Mouse (Mus musculus) heart, embryonic 15.5 days (tissue): Measurements from ENCODE around the gene Mia3. TPM values are rescaled to one million over a fixed set of nuclear protein-coding genes. Genes with fewer than 3 reads are reported as not detected.
A peak's percentile ranks its signal among the peaks of the same experiment; 100 is the strongest.
"Not testable (repeated sequence)": the region's sequence is repeated elsewhere in the genome, so short reads cannot be mapped to it uniquely, and the experiment has no call there.

Experiments
- ATAC-seq: fragments of 200-750 bp; cut with Nextera tagmentation; replicated peaks from 2 replicates; pipeline ENCODE4 v1.8.0; 2017; ENCODE audit warnings: low read depth, moderate TSS enrichment; ENCODE audit not compliant: insufficient number of reproducible peaks, insufficient read depth, low FRiP score
- H3K27ac ChIP-seq: fragments of 300-500 bp; sonication (generic); 2 replicates; pipeline ENCODE4 v1.5.1; 2015; ENCODE audit warnings: mild to moderate bottlenecking, inconsistent platforms
- H3K27me3 ChIP-seq: fragments of 300-500 bp; sonication (generic); 2 replicates; pipeline ENCODE4 v1.6.1; 2015; ENCODE audit warnings: inconsistent platforms
- H3K36me3 ChIP-seq: fragments of 300-500 bp; sonication (generic); 2 replicates; pipeline ENCODE4 v1.6.1; 2015; ENCODE audit warnings: mild to moderate bottlenecking, inconsistent platforms
- H3K4me1 ChIP-seq: fragments of 300-500 bp; sonication (generic); replicated peaks from 2 replicates; pipeline ENCODE4 v1.6.1; 2015; ENCODE audit warnings: inconsistent platforms
- H3K4me2 ChIP-seq: fragments of 300-500 bp; sonication (generic); 2 replicates; pipeline ENCODE4 v1.6.1; 2015; ENCODE audit warnings: inconsistent platforms, mild to moderate bottlenecking, moderate library complexity
- H3K4me3 ChIP-seq: fragments of 300-500 bp; sonication (generic); 2 replicates; pipeline ENCODE4 v1.5.1; 2015; ENCODE audit warnings: mild to moderate bottlenecking, inconsistent platforms
- H3K9ac ChIP-seq: fragments of 300-500 bp; sonication (generic); 2 replicates; pipeline ENCODE4 v1.6.1; 2015; ENCODE audit warnings: mild to moderate bottlenecking, inconsistent platforms
- H3K9me3 ChIP-seq: fragments of 300-500 bp; sonication (generic); replicated peaks from 2 replicates; pipeline ENCODE4 v1.6.1; 2016; ENCODE audit warnings: inconsistent platforms
- WGBS: fragments of 180-500 bp; shearing (Covaris S2); methylation state at CpG from one replicate; pipeline ENCODE4 v1.1.7; 2015; ENCODE audit warnings: mixed read lengths; 5-methylcytosine and 5-hydroxymethylcytosine counted together
- polyA plus RNA-seq: library from polyadenylated mRNA; unstranded; fragments of >200 nt; fragmentation: Nextera tagmentation; extraction: Ambion mirVana; gene quantifications from 2 replicates; pipeline ENCODE4 v1.2.1, GENCODE M21; 2015

The Mia3 gene
- polyA plus RNA-seq, 1 experiment from 2014 or later, result 65.2 TPM

DNA sequence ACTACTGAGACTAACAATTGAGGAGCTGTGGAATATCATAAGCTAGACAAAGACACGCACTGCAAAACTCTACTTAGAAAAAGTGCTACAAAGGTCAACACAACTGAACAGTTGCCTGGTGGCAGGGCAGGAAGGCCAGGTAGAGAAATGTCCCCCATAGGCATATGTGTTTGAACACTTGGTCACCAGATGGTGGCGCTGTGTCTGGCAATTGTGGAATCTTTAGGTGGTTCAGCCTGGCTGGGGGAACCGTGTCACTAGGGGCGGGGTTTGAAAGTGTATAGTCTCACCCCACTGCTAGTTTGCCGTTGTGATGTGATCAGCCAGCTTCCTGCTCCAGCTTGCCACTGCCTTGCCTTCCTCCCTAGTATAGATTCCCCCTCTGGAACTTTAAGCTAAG, 5.4 kb upstream of the Mia3 start:
- Histone ChIP-seq H3K4me2 (no peak overlapping the region), H3K4me3 (no peak overlapping the region), H3K27me3 (no peaks in the 10 kb centered on the region), H3K4me1 (0 out of 2 replicates have a peak, but pooled peaks cover 4% of the 10 kb centered on the region), H3K36me3 (no peaks in the 10 kb centered on the region), H3K9me3 (no peaks in the 10 kb centered on the region), H3K9ac (no peak overlapping the region), H3K27ac (no peak overlapping the region)
- ATAC-seq, result no peak
- WGBS, result 68% methylated on average over 5 of the region's 5 CpGs

DNA sequence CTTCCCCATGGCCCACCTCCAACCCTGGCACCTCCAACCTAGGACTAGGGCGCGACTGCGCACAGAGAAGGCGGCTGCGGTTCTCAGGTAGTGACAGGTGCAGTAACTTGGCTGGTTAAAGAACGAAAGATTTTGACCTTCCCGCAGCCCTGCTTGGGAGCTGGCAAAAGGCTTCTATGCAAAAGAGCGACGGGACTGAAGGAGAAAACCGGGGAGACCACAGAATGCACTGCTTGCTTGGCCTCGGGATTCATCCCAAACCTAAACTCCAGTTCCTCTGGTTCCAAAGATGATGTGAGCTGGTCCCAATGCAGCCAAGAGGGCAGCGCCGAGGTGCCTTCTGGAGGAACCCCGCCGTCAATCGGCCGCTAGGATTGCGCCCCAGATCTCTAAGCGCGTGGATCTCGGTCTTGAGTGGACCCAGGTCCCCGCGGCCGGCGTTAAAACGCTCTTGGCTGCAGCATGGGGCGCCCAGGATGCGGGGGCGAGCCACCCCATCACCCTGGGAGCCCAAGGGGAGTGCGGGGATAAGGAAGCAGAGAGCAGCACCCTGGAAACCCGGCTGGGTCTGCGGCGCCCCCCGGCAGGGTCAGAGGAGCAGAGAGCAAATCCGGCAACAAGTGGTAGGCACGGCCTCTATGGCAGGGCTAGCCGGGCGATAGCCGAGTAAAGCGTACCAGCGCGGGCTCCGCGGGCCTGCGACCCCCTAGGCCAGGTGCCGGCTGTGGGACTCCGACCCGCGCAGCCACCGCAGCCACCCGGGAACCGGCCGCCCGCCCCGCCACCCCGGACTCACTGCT, 552 bp downstream of the Mia3 start:
- Histone ChIP-seq H3K36me3 (peaks cover 19% of the 10 kb centered on the region), H3K4me1 (peaks cover 15% of the 10 kb centered on the region), H3K9ac (peak overlapping the region; percentile 91), H3K9me3 (no peaks in the 10 kb centered on the region), H3K27me3 (no peaks in the 10 kb centered on the region), H3K4me2 (peak overlapping the region; percentile 76), H3K4me3 (peak overlapping the region; percentile 92), H3K27ac (peak overlapping the region; percentile 66)
- peak; percentile 54 for ATAC-seq
- 2% methylated on average over 56 of the region's 56 CpGs for WGBS

DNA sequence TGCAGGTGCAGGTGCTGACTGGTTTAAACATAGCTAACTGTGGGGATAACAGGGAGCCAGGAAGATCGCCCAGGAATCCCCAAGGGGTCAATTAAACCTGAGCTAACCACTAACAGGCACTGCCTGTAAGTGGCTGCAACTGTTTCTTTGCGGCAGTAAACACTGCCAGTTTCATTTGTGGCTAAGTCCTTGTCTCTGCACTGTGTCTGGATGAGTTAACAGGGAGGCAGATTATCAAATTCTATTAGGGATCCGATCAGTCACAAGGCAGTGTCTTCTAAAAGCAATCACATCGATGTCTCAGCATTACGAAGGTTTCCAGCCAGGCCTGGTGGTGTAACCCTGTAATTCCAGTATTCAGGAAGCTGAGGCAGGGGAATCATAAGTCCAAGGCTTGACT, 3.0 kb downstream of the Mia3 start:
- ATAC-seq, result no peak
- H3K4me2 ChIP-seq, result no peak overlapping the region
- peaks cover 30% of the 10 kb centered on the region for H3K36me3 ChIP-seq
- 89% methylated on average over 5 of the region's 5 CpGs for WGBS
- H3K4me3 ChIP-seq, result no peak overlapping the region
- H3K27me3 ChIP-seq, result no peaks in the 10 kb centered on the region
- H3K27ac ChIP-seq, result no peak overlapping the region
- H3K9me3 ChIP-seq, result no peaks in the 10 kb centered on the region
- H3K9ac ChIP-seq, result no peak overlapping the region
- peaks cover 15% of the 10 kb centered on the region for H3K4me1 ChIP-seq

DNA sequence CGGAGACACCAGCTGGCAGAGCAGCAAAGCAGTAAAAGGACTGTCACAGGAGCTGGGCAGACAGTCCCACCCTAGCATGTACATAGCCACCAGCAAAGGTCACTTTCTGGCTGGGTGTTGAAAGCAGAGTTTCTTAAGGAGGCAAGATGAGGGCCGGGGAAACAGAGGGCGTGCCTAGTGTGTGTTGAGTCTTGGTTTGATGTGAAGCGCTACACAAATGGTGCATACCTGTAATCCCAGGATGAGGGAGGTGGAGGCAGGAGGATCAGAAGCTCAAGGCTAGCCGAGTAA, 5.8 kb downstream of the Mia3 start:
- no peak overlapping the region for H3K9ac ChIP-seq
- ATAC-seq, result no peak
- no peaks in the 10 kb centered on the region for H3K9me3 ChIP-seq
- H3K4me3 ChIP-seq, result no peak overlapping the region
- peaks cover 53% of the 10 kb centered on the region for H3K36me3 ChIP-seq
- no peaks in the 10 kb centered on the region for H3K27me3 ChIP-seq
- no peak overlapping the region for H3K27ac ChIP-seq
- H3K4me1 ChIP-seq, result peaks cover 10% of the 10 kb centered on the region
- no peak overlapping the region for H3K4me2 ChIP-seq
- 81% methylated on average over 5 of the region's 5 CpGs for WGBS

DNA sequence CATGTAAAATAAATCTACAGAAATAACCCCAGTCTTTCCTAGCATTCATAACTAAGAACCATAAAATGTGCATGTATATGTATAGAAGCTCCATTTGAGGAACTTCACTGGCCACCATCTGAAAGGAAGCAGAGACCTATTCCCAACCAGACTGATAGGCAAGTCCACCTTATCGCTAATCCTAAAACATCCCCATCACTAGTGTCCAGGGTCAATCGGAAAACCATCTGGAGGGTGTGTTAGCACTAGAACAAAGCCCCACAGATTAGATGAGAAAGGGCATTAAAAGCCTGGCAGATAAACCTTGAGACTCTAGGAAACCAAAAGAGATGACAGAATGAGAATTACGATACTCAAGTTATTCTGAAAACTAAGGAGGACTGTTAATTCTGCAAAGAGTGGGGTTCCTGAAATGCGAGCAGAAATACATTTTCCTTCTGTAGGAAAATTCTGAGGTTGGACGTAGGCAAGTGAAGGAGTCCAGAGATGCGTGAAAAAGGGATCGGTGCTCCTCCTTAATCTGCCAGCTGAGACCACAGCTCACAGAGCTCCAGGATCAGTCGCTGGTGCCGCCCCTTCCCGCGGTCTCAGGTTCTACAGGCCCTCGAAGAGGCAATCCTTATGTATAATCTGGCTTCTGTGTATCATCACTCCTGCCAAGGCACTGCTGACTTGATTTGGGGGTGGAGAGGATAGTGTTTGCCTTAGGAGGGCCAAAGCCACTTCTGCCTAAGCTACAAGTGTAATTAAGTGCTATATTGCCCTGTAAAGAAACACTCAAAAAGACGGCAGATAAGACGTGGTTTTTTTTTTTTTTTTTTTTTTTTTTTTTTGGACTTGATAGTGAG, 6.4 kb downstream of the Mia3 start:
- H3K4me3 ChIP-seq, result no peak overlapping the region
- H3K4me2 ChIP-seq, result no peak overlapping the region
- no peak for ATAC-seq
- no peak overlapping the region for H3K27ac ChIP-seq
- H3K9ac ChIP-seq, result no peak overlapping the region
- WGBS, result 74% methylated on average over 14 of the region's 14 CpGs
- peaks cover 59% of the 10 kb centered on the region for H3K36me3 ChIP-seq
- H3K27me3 ChIP-seq, result no peaks in the 10 kb centered on the region
- no peaks in the 10 kb centered on the region for H3K9me3 ChIP-seq
- peaks cover 5% of the 10 kb centered on the region for H3K4me1 ChIP-seq

DNA sequence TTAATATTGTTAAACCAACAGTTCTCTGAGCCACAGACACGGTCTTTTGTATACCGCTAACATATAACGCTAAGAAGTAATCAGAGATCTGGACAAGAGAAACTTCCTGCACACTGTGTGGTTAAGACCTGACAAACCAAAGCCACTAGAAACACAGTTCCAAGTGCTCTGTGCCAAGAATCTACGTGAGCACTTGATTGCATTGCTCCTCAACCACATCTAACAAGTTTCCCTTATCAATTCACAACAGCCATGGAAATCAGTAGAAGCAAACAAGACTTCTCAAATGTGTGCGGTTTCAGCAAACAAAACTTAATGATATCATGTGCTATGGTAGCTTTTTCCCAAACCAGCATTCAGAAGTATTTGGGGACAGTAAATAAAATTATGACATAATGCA, 7.1 kb downstream of the Mia3 start:
- H3K4me3 ChIP-seq, result no peak overlapping the region
- H3K4me2 ChIP-seq, result no peak overlapping the region
- H3K9ac ChIP-seq, result no peak overlapping the region
- no peaks in the 10 kb centered on the region for H3K9me3 ChIP-seq
- ATAC-seq, result no peak
- H3K27ac ChIP-seq, result no peak overlapping the region
- H3K4me1 ChIP-seq, result no peaks in the 10 kb centered on the region; the same call in 1 of the 2 replicates
- peaks cover 65% of the 10 kb centered on the region for H3K36me3 ChIP-seq
- H3K27me3 ChIP-seq, result no peaks in the 10 kb centered on the region
- 83% methylated on average over 5 of the region's 5 CpGs for WGBS

DNA sequence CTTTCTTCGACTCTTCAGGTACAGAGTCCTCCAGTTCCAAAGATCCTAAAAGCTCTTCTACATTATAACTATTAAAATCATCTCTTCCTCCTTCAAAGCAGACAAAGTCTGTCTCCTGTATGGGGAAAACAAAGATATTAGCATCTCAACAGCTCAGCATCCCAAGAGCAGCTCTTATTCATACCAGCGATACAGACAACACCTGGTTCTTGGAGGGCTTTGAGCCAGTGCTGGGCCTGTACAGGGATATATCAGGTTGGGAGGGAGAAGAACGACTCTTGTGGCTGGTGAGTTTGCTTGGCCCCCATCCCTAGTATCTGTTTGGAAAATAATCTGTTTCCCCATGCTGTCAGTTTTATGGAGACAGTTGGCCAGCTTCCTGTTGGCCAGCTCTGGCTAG, 10.5 kb downstream of the Mia3 start:
- H3K4me1 ChIP-seq, result no peaks in the 10 kb centered on the region
- H3K27ac ChIP-seq, result no peak overlapping the region
- H3K9me3 ChIP-seq, result no peaks in the 10 kb centered on the region
- no peak for ATAC-seq
- H3K36me3 ChIP-seq, result peaks cover 65% of the 10 kb centered on the region
- no peak overlapping the region for H3K9ac ChIP-seq
- H3K4me3 ChIP-seq, result no peak overlapping the region
- no peak overlapping the region for H3K4me2 ChIP-seq
- no peaks in the 10 kb centered on the region for H3K27me3 ChIP-seq
- 89% methylated on average over 3 of the region's 3 CpGs for WGBS

DNA sequence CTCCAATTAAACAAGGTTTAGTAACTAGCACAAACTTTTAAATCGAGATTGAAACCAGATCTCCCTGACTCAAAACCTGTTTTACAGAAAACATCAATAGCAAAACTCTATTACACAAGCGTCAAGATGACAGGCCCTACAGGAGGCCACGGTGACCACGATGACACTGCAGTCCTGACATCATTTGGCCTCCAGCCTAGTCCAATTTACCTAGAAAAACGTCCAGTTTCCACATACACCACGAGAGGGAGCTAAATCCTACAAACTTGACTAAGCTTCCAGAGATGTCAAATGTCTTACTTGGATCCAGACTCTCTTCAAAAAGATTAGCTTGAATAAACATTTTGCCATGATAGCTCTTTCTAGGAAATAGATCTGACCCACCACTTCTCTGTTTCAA, 19.5 kb downstream of the Mia3 start:
- no peak for ATAC-seq
- no peaks in the 10 kb centered on the region for H3K27me3 ChIP-seq
- peaks cover 43% of the 10 kb centered on the region for H3K36me3 ChIP-seq
- H3K4me1 ChIP-seq, result peaks cover 10% of the 10 kb centered on the region
- no peaks in the 10 kb centered on the region for H3K9me3 ChIP-seq
- H3K4me3 ChIP-seq, result no peak overlapping the region
- no peak overlapping the region for H3K9ac ChIP-seq
- 24% methylated on average over 6 of the region's 6 CpGs for WGBS
- H3K4me2 ChIP-seq, result no peak overlapping the region
- H3K27ac ChIP-seq, result no peak overlapping the region

DNA sequence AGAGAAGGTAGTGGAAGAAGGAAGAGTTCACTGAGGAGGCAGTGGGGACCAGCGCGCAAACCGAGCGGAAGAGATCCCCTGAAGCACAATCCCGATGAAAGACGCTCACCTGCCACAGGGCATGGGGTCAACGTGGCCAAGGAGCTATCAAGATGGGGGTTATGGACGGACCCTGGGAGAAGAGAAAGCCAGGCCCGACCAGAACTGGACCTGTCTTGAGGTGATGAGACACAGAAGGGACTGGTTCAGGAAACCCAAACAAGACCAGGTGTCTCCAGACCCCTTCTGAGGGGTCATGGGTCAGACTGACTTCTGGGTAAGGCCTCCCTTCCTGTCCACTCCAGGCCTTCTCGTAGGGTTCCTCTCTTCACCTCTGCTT, 23.5 kb downstream of the Mia3 start:
- peak overlapping the region; percentile 88 for H3K27ac ChIP-seq
- H3K4me2 ChIP-seq, result peak overlapping the region; percentile 88
- no peak for ATAC-seq
- H3K27me3 ChIP-seq, result no peaks in the 10 kb centered on the region
- H3K4me3 ChIP-seq, result peak overlapping the region; percentile 99
- 5% methylated on average over 10 of the region's 10 CpGs for WGBS
- H3K4me1 ChIP-seq, result peaks cover 12% of the 10 kb centered on the region
- no peaks in the 10 kb centered on the region for H3K9me3 ChIP-seq
- H3K9ac ChIP-seq, result peak overlapping the region; percentile 95
- H3K36me3 ChIP-seq, result peaks cover 34% of the 10 kb centered on the region

DNA sequence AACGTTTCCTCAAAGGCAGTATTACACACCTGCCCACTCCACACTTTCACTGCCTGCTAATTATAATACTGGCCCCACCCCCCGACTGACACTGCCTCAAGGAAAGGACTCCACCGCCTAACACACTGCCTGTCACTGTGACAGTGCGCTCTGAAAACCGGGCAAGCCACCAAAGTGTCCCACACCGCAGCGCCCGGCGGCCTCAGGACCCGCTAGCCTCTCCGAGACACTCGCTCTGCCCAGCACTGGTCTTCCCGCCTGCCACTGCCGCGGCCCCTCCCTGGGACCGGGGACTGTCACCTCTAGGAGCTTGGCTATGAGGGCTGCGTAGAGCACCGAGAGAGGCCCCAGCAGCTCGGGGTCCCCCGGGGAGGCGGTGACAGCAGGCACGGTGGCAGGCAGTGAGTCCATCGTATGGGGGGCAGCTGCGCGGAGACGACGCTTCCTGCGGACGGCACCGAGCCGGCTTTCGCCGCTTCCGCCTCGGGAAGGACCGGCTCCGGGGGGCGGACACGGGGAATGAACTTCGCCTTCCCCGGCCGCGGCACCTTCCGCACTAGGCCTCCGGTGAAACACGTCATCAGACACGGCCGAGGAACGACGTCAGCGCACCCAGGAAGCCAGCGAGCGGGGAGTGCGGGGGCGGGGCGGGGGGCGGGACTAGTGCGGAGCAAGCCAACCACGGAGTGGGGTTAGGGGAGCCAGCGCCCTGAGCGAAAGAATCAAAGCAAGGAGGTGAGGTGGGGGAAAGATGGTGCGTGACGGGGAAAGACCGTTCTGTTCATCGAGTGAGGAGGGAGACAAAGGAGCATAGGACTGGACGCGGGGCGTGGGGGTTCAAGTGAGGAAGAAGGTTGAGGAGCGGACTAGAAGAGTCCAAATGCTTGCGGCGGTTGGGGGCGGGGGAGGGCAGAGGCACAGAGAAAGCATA, 24.2 kb downstream of the Mia3 start:
- H3K27me3 ChIP-seq, result no peaks in the 10 kb centered on the region
- H3K9ac ChIP-seq, result peak overlapping the region; percentile 95
- peaks cover 39% of the 10 kb centered on the region for H3K36me3 ChIP-seq
- H3K4me2 ChIP-seq, result peak overlapping the region; percentile 88
- peak; percentile 94 for ATAC-seq
- no peaks in the 10 kb centered on the region for H3K9me3 ChIP-seq
- H3K4me3 ChIP-seq, result peak overlapping the region; percentile 99
- peak overlapping the region; percentile 88 for H3K27ac ChIP-seq
- WGBS, result under 1% methylated on average over 71 of the region's 72 CpGs
- peaks cover 12% of the 10 kb centered on the region for H3K4me1 ChIP-seq

DNA sequence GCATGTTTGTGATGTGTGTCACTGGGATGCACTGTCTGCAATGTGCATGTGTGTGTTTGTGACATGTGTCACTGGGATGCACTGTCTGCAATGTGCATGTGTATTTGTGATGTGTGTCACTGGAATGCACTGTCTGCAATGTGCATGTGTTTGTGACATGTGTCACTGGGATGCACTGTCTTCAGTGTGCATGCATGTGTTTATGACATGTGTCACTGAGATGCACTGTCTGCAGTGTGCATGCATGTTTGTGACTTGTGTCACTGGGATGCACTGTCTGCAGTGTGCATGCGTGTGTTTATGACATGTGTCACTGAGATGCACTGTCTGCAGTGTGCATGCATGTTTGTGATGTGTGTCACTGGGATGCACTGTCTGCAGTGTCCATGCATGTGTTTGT, 26.5 kb downstream of the Mia3 start:
- 89% methylated on average over 1 of the region's 1 CpGs for WGBS
- peaks cover 12% of the 10 kb centered on the region for H3K4me1 ChIP-seq
- not testable (repeated sequence) for H3K4me3 ChIP-seq, H3K9me3 ChIP-seq, H3K27me3 ChIP-seq, H3K27ac ChIP-seq, ATAC-seq, H3K9ac ChIP-seq, H3K4me2 ChIP-seq
- H3K36me3 ChIP-seq, result peaks cover 42% of the 10 kb centered on the region
